Mouse (Mus musculus): ENCODE results near the gene Vsig8.

Vsig8 gene

GRCm38 (mm10) chr1:172555638-172556037, at the start of gene Vsig8:
Gene Vsig8 (plus strand): TSS chr1:172555938.
- DNase-seq = no peak

- DNase-seq = peak; percentile 48 to 82
Measured at GRCm38 (mm10) chr1:172507001-172507400, 48.7 kb upstream of the Vsig8 start.

GRCm38 (mm10) chr1:172507701-172508100, 48.0 kb upstream of the Vsig8 start:
- no peak for DNase-seq

- no peak for DNase-seq
Measured at GRCm38 (mm10) chr1:172508172-172508571, 47.6 kb upstream of the Vsig8 start.

GRCm38 (mm10) chr1:172509235-172509634, 46.5 kb upstream of the Vsig8 start:
- no peak for DNase-seq

GRCm38 (mm10) chr1:172509983-172510382, 45.8 kb upstream of the Vsig8 start:
- DNase-seq = no peak

- DNase-seq = peak; percentile 66 to 74
Measured at GRCm38 (mm10) chr1:172510421-172510972, 45.2 kb upstream of the Vsig8 start.

GRCm38 (mm10) chr1:172512962-172513361, 42.8 kb upstream of the Vsig8 start:
- DNase-seq = peak; percentile 84 to 89

- peak; percentile 88 to 91 for DNase-seq
Measured at GRCm38 (mm10) chr1:172513525-172514212, 42.1 kb upstream of the Vsig8 start.

- no peak for DNase-seq
Measured at GRCm38 (mm10) chr1:172514213-172514529, 41.6 kb upstream of the Vsig8 start.

GRCm38 (mm10) chr1:172514551-172515268, 41.0 kb upstream of the Vsig8 start:
- peak in 1 of 2 experiments; percentile 35 for DNase-seq

- no peak for DNase-seq
Measured at GRCm38 (mm10) chr1:172515396-172515795, 40.3 kb upstream of the Vsig8 start.

GRCm38 (mm10) chr1:172518013-172518412, 37.7 kb upstream of the Vsig8 start:
- DNase-seq = peak in 1 of 2 experiments; percentile 14

- DNase-seq = no peak
Measured at GRCm38 (mm10) chr1:172519644-172520043, 36.1 kb upstream of the Vsig8 start.

GRCm38 (mm10) chr1:172520576-172521440, 34.9 kb upstream of the Vsig8 start, which contains the start of gene Cfap45:
Gene Cfap45 (plus strand): TSS chr1:172520801.
- DNase-seq = peak; percentile 91 to 92

- DNase-seq = no peak
Measured at GRCm38 (mm10) chr1:172522524-172522923, 33.2 kb upstream of the Vsig8 start.

GRCm38 (mm10) chr1:172523699-172524101, 32.0 kb upstream of the Vsig8 start:
- DNase-seq = peak; percentile 77 to 93

- DNase-seq = peak; percentile 70 to 73
Measured at GRCm38 (mm10) chr1:172525027-172525764, 30.5 kb upstream of the Vsig8 start.

GRCm38 (mm10) chr1:172525971-172526370, 29.8 kb upstream of the Vsig8 start:
- DNase-seq = no peak

- DNase-seq = peak; percentile 70 to 83
Measured at GRCm38 (mm10) chr1:172526380-172527081, 29.2 kb upstream of the Vsig8 start.

GRCm38 (mm10) chr1:172527431-172527830, 28.3 kb upstream of the Vsig8 start:
- no peak for DNase-seq

- DNase-seq = peak; percentile 87 to 95
Measured at GRCm38 (mm10) chr1:172528701-172529100, 27.0 kb upstream of the Vsig8 start.
